ENCODE assay signal across 8 mouse cellular contexts in the genomic region with DNA sequence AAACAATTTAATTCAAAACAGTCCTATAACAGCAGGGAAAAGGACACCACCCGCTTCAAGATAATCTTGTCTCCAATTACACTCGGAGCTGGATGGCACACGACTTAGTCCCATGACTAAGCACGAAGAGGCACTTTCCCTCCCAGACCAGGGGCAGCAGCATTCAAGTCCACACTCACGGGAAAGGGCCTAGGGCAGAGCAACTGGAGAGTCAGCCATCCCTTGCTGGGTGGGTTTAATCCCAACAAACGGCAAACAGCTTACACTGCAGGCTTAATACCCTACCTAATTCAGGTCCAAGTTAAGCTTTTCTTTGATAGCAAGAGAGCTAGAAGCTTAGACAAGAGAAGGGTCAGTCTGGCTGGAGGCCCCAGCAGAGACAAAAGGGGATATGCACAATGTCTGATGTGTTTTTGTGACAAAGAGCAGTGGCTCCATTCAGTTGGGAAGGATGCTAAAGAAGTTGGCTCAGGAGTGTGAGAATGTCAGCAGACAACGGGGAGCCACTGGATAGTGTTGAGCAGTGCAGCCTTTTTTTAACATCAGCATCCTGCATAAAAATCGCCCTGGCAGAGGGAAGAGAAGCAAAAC. TPM values are rescaled to one million over a fixed set of nuclear protein-coding genes. Genes with fewer than 3 reads are reported as not detected.
A peak's percentile ranks its signal among the peaks of the same experiment; 100 is the strongest.
DNase-seq lines count a peak whose midpoint lies in the region; ATAC-seq lines count a peak whose summit lies in the region.

No protein-coding gene starts in this region.

- peak overlapping the region; percentile 19; the same call in 1 of the 2 replicates for H3K9ac ChIP-seq in embryonic facial prominence, embryonic 14.5 days (ENCODE audit: low read depth, low read length)
- H3K9ac ChIP-seq in limb, embryonic 12.5 days (replicated peaks): no peak overlapping the region

- ATAC-seq in embryonic facial prominence, embryonic 14.5 days (ENCODE audit: low read depth): peak; percentile 67
- ATAC-seq in limb, embryonic 12.5 days (ENCODE audit: insufficient number of reproducible peaks, insufficient read depth, low FRiP score, low TSS enrichment, low read depth): no peak

- intact Hi-C loops in left cerebral cortex, postnatal 4 days (cut with DNase I): no loop called here

- no peaks in the 10 kb centered on the region for H3K36me3 ChIP-seq in embryonic facial prominence, embryonic 14.5 days (ENCODE audit: control insufficient read depth, insufficient read depth, low read length)
- 0 out of 2 replicates have a peak, but pooled peaks cover 5% of the 10 kb centered on the region for H3K36me3 ChIP-seq in limb, embryonic 12.5 days

- H3K4me1 ChIP-seq in embryonic facial prominence, embryonic 14.5 days (ENCODE audit: control insufficient read depth, insufficient read depth, low read length): peaks cover 25% of the 10 kb centered on the region
- peaks cover 39% of the 10 kb centered on the region for H3K4me1 ChIP-seq in limb, embryonic 12.5 days (replicated peaks)

- WGBS in embryonic facial prominence, embryonic 14.5 days: 9% methylated on average over 8 of the region's 8 CpGs
- 8% methylated on average over 8 of the region's 8 CpGs for WGBS in limb, embryonic 12.5 days

- peak overlapping the region; percentile 69 for H3K27ac ChIP-seq in embryonic facial prominence, embryonic 14.5 days (replicated peaks; ENCODE audit: low read depth, low read length)
- H3K27ac ChIP-seq in limb, embryonic 12.5 days: peak overlapping the region; percentile 56

- no peak overlapping the region for H3K4me3 ChIP-seq in embryonic facial prominence, embryonic 14.5 days (ENCODE audit: low read depth, low read length)
- no peak overlapping the region for H3K4me3 ChIP-seq in limb, embryonic 12.5 days (replicated peaks)

- DNase-seq in left cerebral cortex, postnatal 4 days: peak; percentile 17
- no peak for DNase-seq in left cerebral cortex, adult 8-10 months (ENCODE audit: low spot score in 2 of 2)
- DNase-seq in embryonic facial prominence, embryonic 14.5 days (ENCODE audit: low spot score): peak; percentile 79
- peak; percentile 25 for DNase-seq in retina, postnatal 7 days (ENCODE audit: low read depth, low spot score)
- no peak for DNase-seq in thymus, postnatal 4 days
- DNase-seq in kidney, postnatal 4 days: no peak
- no peak for DNase-seq in urinary bladder, postnatal 10 days (ENCODE audit: low spot score)

- no peaks in the 10 kb centered on the region for H3K9me3 ChIP-seq in embryonic facial prominence, embryonic 14.5 days (ENCODE audit: control insufficient read depth, low read length)
- peaks cover 8% of the 10 kb centered on the region; the same call in 1 of the 2 replicates for H3K9me3 ChIP-seq in limb, embryonic 12.5 days

- H3K4me2 ChIP-seq in embryonic facial prominence, embryonic 14.5 days (ENCODE audit: low read depth, low read length): no peak overlapping the region
- no peak overlapping the region for H3K4me2 ChIP-seq in limb, embryonic 12.5 days

- no peaks in the 10 kb centered on the region for H3K27me3 ChIP-seq in embryonic facial prominence, embryonic 14.5 days (replicated peaks; ENCODE audit: control insufficient read depth, insufficient read depth, low read length)
- H3K27me3 ChIP-seq in limb, embryonic 12.5 days: no peaks in the 10 kb centered on the region

RNA-seq across cellular contexts. Expression of a gene that starts 46.8 kb away (rescaled TPM):
- 10 to 100 TPM; 79.1 to 86.7 TPM for total RNA-seq in left cerebral cortex, postnatal 4 days (2021)
- total RNA-seq in left cerebral cortex, adult 8-10 months (2022): 10 to 100 TPM; 29.1 to 36.6 (median 33.5) TPM
- polyA plus RNA-seq in embryonic facial prominence, embryonic 14.5 days (2014; fragmentation: Nextera tagmentation; extraction: Ambion mirVana): 6.0 and 6.2 TPM in 2 replicates
- polyA plus RNA-seq in limb, embryonic 12.5 days (2016; fragmentation: Nextera tagmentation; extraction: Ambion mirVana): 7.6 and 9.2 TPM in 2 replicates

Comparison
In these comparisons a context has a peak if more than half of its experiments do, and no peak if none do; other contexts are left out.
1. DNase-seq: peak in left cerebral cortex, postnatal 4 days (single experiment), embryonic facial prominence, embryonic 14.5 days (single experiment) and retina, postnatal 7 days (single experiment); none in left cerebral cortex, adult 8-10 months (0 of 2), thymus, postnatal 4 days (single experiment), kidney, postnatal 4 days (0 of 2) and urinary bladder, postnatal 10 days (single experiment).